Mouse (Mus musculus) ES-Bruce4 (cell line): ENCODE results near the gene Pbx1. TPM values are rescaled to one million over a fixed set of nuclear protein-coding genes. Genes with fewer than 3 reads are reported as not detected.

Source experiments
- H3K27ac ChIP-seq: 2 replicates; pipeline ENCODE4 v1.5.1; 2012; ENCODE audit warnings: low read length, inconsistent platforms; ENCODE audit not compliant: insufficient read depth
- H3K27me3 ChIP-seq: 2 replicates; pipeline ENCODE4 v1.6.1; 2012; ENCODE audit warnings: mild to moderate bottlenecking, low read length, inconsistent platforms; ENCODE audit not compliant: control insufficient read depth, poor library complexity, insufficient read depth, severe bottlenecking
- H3K36me3 ChIP-seq: 2 replicates; pipeline ENCODE4 v1.6.1; 2012; ENCODE audit warnings: inconsistent platforms, mild to moderate bottlenecking, low read length, moderate library complexity; ENCODE audit not compliant: control insufficient read depth, poor library complexity, insufficient read depth, severe bottlenecking
- H3K4me1 ChIP-seq: one replicate; pipeline ENCODE4 v1.8.1; 2011; ENCODE audit warnings: low read length; ENCODE audit not compliant: control insufficient read depth, insufficient read depth
- H3K4me3 ChIP-seq: 2 replicates; pipeline ENCODE4 v1.5.1; 2011; ENCODE audit warnings: low read depth, mild to moderate bottlenecking, low read length
- H3K9ac ChIP-seq: 2 replicates; pipeline ENCODE4 v1.6.1; 2012; ENCODE audit warnings: low read depth, mild to moderate bottlenecking, inconsistent platforms; ENCODE audit not compliant: poor library complexity, severe bottlenecking
- H3K9me3 ChIP-seq: replicated peaks from 2 replicates; pipeline ENCODE4 v1.6.1; 2012; ENCODE audit warnings: mild to moderate bottlenecking, low read length, inconsistent platforms; ENCODE audit not compliant: control insufficient read depth, poor library complexity, insufficient read depth, severe bottlenecking
- CTCF ChIP-seq: IDR thresholded peaks from one replicate; pipeline ENCODE4 v1.8.1; 2011; ENCODE audit warnings: low read depth, low read length
- EP300 ChIP-seq: IDR thresholded peaks from 2 replicates; pipeline ENCODE4 v1.6.1; 2011; ENCODE audit warnings: low read depth, low read length; ENCODE audit not compliant: insufficient read depth
- POLR2A ChIP-seq: IDR thresholded peaks from one replicate; pipeline ENCODE4 v1.8.1; 2011; ENCODE audit warnings: low read length; ENCODE audit not compliant: insufficient read depth
- polyA plus RNA-seq: library from polyadenylated mRNA; stranded (reverse); fragments of >200 nt; gene quantifications from 2 replicates; pipeline ENCODE4 v1.2.4, GENCODE M21; 2011; ENCODE audit warnings: low read depth; ENCODE audit not compliant: missing spikeins, insufficient read depth, insufficient read length

Gene Pbx1
- polyA plus RNA-seq, 1 experiment = 28.0 TPM

DNA sequence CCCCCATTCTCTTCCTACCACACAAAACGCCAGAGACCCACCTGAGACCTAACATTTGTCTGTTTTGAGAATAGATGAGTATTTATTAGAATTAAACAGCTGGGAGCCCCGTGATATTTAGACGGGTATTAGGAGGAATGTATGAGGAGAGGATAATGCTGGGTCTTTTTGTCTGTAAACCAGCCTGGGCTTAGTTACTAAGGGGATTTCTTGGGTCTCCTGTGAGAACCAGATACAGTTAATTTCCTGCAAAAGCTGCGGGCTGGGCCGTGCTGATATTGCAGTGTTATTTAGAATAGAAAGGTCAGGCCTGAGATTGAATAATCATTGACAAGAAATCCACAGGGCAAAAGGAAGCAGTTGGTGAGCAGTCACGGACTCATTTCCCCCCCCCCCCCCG is 296.5 kb downstream of the Pbx1 start:
- Histone ChIP-seq H3K9me3 (no peaks in the 10 kb centered on the region), H3K9ac (no peak overlapping the region), H3K27me3 (no peaks in the 10 kb centered on the region), H3K36me3 (no peaks in the 10 kb centered on the region), H3K4me1 (no peaks in the 10 kb centered on the region), H3K27ac (no peak overlapping the region), H3K4me3 (no peak overlapping the region)
- TF ChIP-seq CTCF = no peak

DNA sequence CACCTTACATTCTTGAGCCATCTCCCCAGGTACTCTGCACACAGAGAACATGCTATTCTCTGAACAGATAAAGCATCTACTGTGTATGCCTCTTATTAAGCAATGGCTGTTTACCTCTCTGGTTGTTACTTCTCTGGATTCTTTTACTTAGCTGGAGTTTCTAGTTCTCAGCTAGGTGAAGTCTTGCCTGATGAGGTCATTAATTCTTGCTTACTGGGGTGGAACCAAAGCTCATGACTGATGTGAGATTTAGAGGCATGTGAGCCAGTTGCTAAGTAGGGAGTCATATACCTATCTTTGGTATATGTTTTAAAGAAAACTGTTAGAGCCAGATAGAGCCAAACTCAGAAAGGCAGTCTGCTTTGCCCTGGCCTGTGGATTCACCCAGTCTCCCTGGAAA is 298.4 kb downstream of the Pbx1 start:
- H3K9me3 ChIP-seq = no peaks in the 10 kb centered on the region
- H3K9ac ChIP-seq = no peak overlapping the region
- H3K4me1 ChIP-seq = no peaks in the 10 kb centered on the region
- H3K4me3 ChIP-seq = no peak overlapping the region
- no peaks in the 10 kb centered on the region for H3K36me3 ChIP-seq
- no peaks in the 10 kb centered on the region for H3K27me3 ChIP-seq
- no peak overlapping the region for H3K27ac ChIP-seq
- TF ChIP-seq EP300 (no peak), POLR2A (no peak), CTCF (no peak)

DNA sequence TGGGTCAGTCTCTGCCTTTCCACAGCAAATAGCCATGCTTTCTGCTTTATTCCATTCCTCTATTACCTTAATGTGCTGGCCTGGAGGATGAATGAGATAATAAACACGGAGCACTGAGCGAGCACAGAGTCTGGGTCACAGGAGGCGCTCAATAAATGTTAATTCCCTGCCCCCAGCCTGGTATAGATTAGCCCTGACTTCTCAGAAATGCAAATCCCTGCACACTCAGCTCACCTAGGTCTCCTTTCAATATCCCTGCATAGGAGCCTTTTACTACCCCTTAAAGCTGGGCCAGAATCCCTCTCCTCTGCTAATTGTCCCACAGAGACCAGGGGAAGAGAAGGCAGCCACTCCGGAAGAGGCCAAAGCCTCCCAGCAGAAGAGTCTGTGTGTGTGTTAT is 304.1 kb downstream of the Pbx1 start:
- Histone ChIP-seq H3K27ac (no peak overlapping the region), H3K9ac (no peak overlapping the region), H3K27me3 (no peaks in the 10 kb centered on the region), H3K4me1 (peaks cover 2% of the 10 kb centered on the region), H3K9me3 (no peaks in the 10 kb centered on the region), H3K4me3 (no peak overlapping the region), H3K36me3 (no peaks in the 10 kb centered on the region)
- TF ChIP-seq EP300 (no peak), CTCF (no peak), POLR2A (no peak)

DNA sequence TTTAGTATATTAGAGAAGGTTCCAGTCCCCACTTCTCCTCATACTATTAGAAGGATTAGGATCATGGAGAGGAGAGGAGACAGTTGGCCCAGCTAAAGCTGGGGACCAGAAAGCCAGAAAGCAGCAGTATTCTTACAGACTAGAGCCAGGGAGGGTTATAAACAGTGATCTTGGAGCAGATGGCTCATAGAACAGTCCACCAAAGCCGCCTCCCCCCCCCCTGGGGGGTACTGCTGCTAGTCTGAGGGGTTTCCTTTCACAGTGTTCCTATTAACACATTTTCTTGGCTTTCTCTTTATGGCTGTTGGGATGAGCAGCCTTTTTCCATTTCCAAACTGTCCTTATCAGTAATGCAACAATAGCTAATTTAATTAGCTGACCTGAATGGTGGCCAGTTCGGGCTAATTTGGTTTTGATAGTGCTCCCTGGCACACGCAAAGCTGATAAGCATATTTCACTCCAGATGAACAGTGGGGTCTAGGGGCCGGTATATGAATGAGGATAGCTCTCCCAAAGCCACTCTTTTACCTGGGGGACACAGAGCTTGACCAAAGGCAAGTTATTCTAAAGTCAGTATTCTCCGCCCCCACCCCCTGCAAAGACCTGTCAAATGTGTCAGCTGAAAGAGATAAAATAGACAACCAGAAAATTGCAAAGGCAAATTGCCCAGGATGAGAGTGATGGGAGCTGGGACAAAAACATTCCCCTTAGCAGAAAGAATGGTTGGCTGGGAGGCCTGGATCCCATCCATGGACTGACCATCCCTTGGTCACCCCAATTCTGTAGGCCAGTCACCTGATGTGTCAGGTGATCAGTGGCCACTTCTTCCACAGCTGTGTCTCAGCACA is 307.2 kb downstream of the Pbx1 start:
- no peaks in the 10 kb centered on the region for H3K36me3 ChIP-seq
- H3K9me3 ChIP-seq = no peaks in the 10 kb centered on the region
- H3K4me1 ChIP-seq = peaks cover 2% of the 10 kb centered on the region
- TF ChIP-seq POLR2A = no peak
- TF ChIP-seq CTCF = no peak
- no peak for TF ChIP-seq EP300
- no peak overlapping the region for H3K4me3 ChIP-seq
- no peak overlapping the region for H3K9ac ChIP-seq
- H3K27ac ChIP-seq = no peak overlapping the region
- H3K27me3 ChIP-seq = no peaks in the 10 kb centered on the region

DNA sequence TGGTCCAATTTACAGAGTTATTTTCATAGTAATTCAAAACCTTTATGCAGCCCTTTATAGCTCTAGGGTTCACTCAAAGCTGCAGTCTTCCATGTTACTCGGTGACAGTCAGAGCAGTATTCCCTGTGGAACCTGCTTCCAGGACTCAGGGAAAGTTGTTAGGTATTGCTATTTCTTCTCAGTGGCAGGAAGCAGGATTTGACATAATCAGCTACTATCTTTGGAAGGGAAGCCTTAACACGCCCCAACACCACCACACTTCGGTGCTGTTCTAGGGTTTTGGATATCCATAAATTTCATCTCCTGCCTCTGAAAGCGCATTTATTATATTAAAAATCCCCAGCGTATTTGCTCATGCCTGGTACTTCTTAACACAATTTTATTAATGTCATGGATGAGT is 314.0 kb downstream of the Pbx1 start:
- Histone ChIP-seq H3K27ac (no peak overlapping the region), H3K9me3 (no peaks in the 10 kb centered on the region), H3K4me1 (no peaks in the 10 kb centered on the region), H3K27me3 (no peaks in the 10 kb centered on the region), H3K9ac (no peak overlapping the region), H3K36me3 (no peaks in the 10 kb centered on the region), H3K4me3 (no peak overlapping the region)
- TF ChIP-seq EP300 = no peak
- no peak for TF ChIP-seq CTCF
- TF ChIP-seq POLR2A = no peak

DNA sequence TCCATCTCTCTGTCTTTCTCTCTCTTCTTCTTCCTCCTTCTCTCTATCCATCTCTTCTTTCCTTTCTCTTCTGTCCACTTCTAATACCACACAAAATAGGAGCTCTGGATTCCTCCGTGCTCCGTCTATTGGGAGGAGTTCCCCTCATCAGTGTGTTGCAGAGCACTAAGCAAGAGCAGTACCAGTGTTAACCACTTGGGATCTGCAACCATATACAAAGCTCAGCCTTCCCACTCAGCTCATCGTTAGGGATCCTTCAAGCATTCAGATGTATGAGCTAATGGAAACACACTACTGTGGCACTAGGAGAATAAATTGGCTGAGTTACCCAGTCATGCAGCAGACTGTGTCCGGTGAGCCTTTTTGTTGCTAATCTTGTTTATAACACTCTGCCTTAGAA is 314.7 kb downstream of the Pbx1 start:
- no peaks in the 10 kb centered on the region for H3K36me3 ChIP-seq
- no peaks in the 10 kb centered on the region for H3K27me3 ChIP-seq
- H3K4me3 ChIP-seq = no peak overlapping the region
- H3K9me3 ChIP-seq = no peaks in the 10 kb centered on the region
- no peak for TF ChIP-seq POLR2A
- no peak for TF ChIP-seq CTCF
- no peak for TF ChIP-seq EP300
- H3K9ac ChIP-seq = no peak overlapping the region
- no peaks in the 10 kb centered on the region for H3K4me1 ChIP-seq
- no peak overlapping the region for H3K27ac ChIP-seq
